Mouse (Mus musculus) spleen, adult 10 weeks (tissue): ENCODE measurements around the gene S1pr5. TPM values are rescaled to one million over a fixed set of nuclear protein-coding genes. Genes with fewer than 3 reads are reported as not detected.

Source experiments
- polyA plus RNA-seq: library from polyadenylated mRNA; stranded (reverse); fragments of 350-450 nt; fragmentation: Illumina TruSeq; extraction: RNeasy Lipid Tissue Mini Kit (QIAGEN cat#74804); gene quantifications from one replicate; pipeline ENCODE4 v1.2.3, GENCODE M21; 2015; ENCODE audit warnings: low replicate concordance; ENCODE audit not compliant: insufficient read depth

S1pr5 gene
- polyA plus RNA-seq: 3.4 TPM

GRCm38 (mm10) chr9:21248326-21248725 lies at the start of gene S1pr5:
S1pr5 (minus strand) TSS chr9:21248443.

DNA sequence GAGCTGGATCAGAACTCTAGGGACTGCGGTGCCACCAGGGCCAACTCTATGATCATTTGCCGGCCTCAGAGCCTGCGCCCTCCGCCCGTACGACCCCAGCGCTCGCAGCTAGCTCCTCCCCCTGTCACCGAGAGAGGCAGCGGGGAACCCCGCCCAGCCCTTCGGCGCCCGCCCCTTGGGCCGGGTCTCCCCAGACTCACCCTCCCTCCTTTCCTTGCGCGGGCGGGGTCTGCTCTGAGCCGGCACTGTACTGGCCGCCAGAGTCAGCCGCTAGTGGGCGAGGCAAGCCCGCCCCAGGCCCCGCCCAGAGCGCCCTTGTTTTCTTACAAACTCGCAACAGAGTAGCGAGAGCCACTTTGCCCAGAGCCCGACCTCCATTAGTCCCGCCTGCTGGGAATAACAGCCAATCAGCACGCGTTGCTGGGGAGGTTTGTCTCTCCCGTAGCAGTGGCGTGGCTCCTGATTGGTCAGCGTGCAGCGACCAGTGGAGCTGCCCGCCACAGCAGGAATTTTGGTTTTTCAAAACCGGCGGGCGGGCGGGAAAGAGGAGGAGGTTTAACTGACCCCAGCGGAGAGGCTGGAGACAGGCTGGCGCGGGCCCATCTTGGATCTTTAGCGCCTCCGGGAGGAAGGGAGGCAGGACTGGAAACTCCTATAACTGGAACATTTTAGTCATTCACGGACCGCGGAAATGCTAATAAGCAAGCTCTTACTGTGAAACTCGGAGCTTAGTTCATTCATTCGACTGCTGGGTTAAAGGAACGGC lies 43.0 kb upstream of the S1pr5 start, which contains the start of gene Cdkn2d:
TSS of gene Cdkn2d (minus strand) at position 386 of the 766 bp plus-strand sequence.

GRCm38 (mm10) chr9:21287571-21288402 lies 39.5 kb upstream of the S1pr5 start, which contains the start of gene Kri1:
Kri1 (minus strand) TSS chr9:21287969.

GRCm38 (mm10) chr9:21265000-21265561 lies 16.8 kb upstream of the S1pr5 start, which contains the start of gene Atg4d:
Atg4d (plus strand) TSS chr9:21265293.

GRCm38 (mm10) chr9:21238733-21239464 lies 9.3 kb downstream of the S1pr5 start, which contains the start of gene Keap1:
Keap1 (minus strand) TSS chr9:21239361.

Other genes starting within 250 kb of the S1pr5 start
- gene Mrpl4, start 245.7 kb downstream of the S1pr5 start, polyA plus RNA-seq: 16.7 TPM
- 75.3 TPM for gene Icam1, start 232.5 kb downstream of the S1pr5 start, polyA plus RNA-seq
- 0.57 TPM for gene Icam4, start 219.1 kb downstream of the S1pr5 start, polyA plus RNA-seq
- 0.10 TPM for gene Icam5, start 216.4 kb downstream of the S1pr5 start, polyA plus RNA-seq
- 0.33 TPM for gene Zglp1, start 181.3 kb downstream of the S1pr5 start, polyA plus RNA-seq
- gene Gm49373, start 175.3 kb downstream of the S1pr5 start, polyA plus RNA-seq: not detected
- gene Fdx1l, start 174.8 kb downstream of the S1pr5 start, polyA plus RNA-seq: 21.1 TPM
- 1.5 TPM for gene Gm38431, start 156.4 kb downstream of the S1pr5 start, polyA plus RNA-seq
- 26.0 TPM for gene Raver1, start 156.4 kb downstream of the S1pr5 start, polyA plus RNA-seq
- gene Tyk2, start 117.2 kb downstream of the S1pr5 start, polyA plus RNA-seq: 33.0 TPM
- gene Cdc37, start 98.5 kb downstream of the S1pr5 start, polyA plus RNA-seq: 112 TPM
- gene Pde4a, start 82.7 kb downstream of the S1pr5 start, polyA plus RNA-seq: 8.6 TPM
- gene Keap1, start 9.1 kb downstream of the S1pr5 start, polyA plus RNA-seq: 18.0 TPM
- gene Atg4d, start 16.9 kb upstream of the S1pr5 start, polyA plus RNA-seq: 8.0 TPM
- 70.9 TPM for gene Kri1, start 39.5 kb upstream of the S1pr5 start, polyA plus RNA-seq
- 23.0 TPM for gene Cdkn2d, start 43.0 kb upstream of the S1pr5 start, polyA plus RNA-seq
- gene Ap1m2, start 63.9 kb upstream of the S1pr5 start, polyA plus RNA-seq: 4.0 TPM
- gene Slc44a2, start 72.3 kb upstream of the S1pr5 start, polyA plus RNA-seq: 243 TPM
- 61.6 TPM for gene Ilf3, start 119.4 kb upstream of the S1pr5 start, polyA plus RNA-seq
- gene Qtrt1, start 163.4 kb upstream of the S1pr5 start, polyA plus RNA-seq: 11.4 TPM
- gene Dnm2, start 176.5 kb upstream of the S1pr5 start, polyA plus RNA-seq: 78.1 TPM